Mouse (Mus musculus): ENCODE measurements around the gene Fkbp9. TPM values are rescaled to one million over a fixed set of nuclear protein-coding genes. Genes with fewer than 3 reads are reported as not detected.

Fkbp9 gene
- total RNA-seq (2023), result 0.98 and 1.5 TPM in 2 replicates

GRCm38 (mm10) chr6:56831697-56832406, at the start of gene Fkbp9:
Gene Fkbp9 (plus strand): TSS chr6:56832059.

GRCm38 (mm10) chr6:56797311-56798151, 34.3 kb upstream of the Fkbp9 start, which contains the start of gene Kbtbd2:
Gene Kbtbd2 (minus strand): TSS chr6:56797813.

GRCm38 (mm10) chr6:56923726-56924707, 92.2 kb downstream of the Fkbp9 start, which contains the start of the genes Nt5c3 and Vmn1r4:
Gene Nt5c3 (minus strand): TSS chr6:56923932.
Gene Vmn1r4 (plus strand): TSS chr6:56924015.

Other genes starting within 250 kb of the Fkbp9 start
- gene Lsm5, start 127.3 kb upstream of the Fkbp9 start, total RNA-seq (2023), result 20.9 and 25.3 TPM in 2 replicates
- 58.4 and 78.3 TPM in 2 replicates for gene Avl9, start 117.2 kb upstream of the Fkbp9 start, total RNA-seq (2023)
- gene Kbtbd2, start 34.2 kb upstream of the Fkbp9 start, total RNA-seq (2023), result 46.8 and 49.6 TPM in 2 replicates
- 32.1 and 33.8 TPM in 2 replicates for gene Nt5c3, start 91.9 kb downstream of the Fkbp9 start, total RNA-seq (2023)
- gene Vmn1r4, start 92.0 kb downstream of the Fkbp9 start, total RNA-seq (2023), result not detected in 2 replicates
- gene Vmn1r5, start 138.2 kb downstream of the Fkbp9 start, total RNA-seq (2023), result not detected in 2 replicates
- not detected in 2 replicates for gene Vmn1r6, start 165.2 kb downstream of the Fkbp9 start, total RNA-seq (2023)
- gene Vmn1r7, start 193.3 kb downstream of the Fkbp9 start, total RNA-seq (2023), result not detected in 2 replicates
- not detected in 2 replicates for gene Vmn1r8, start 200.2 kb downstream of the Fkbp9 start, total RNA-seq (2023)
- not detected in 2 replicates for gene Vmn1r9, start 234.7 kb downstream of the Fkbp9 start, total RNA-seq (2023)

Data from neutrophil, adult 65 days (primary cell).